Comparison of ENCODE assay signal across 21 mouse cellular contexts in the genomic region with DNA sequence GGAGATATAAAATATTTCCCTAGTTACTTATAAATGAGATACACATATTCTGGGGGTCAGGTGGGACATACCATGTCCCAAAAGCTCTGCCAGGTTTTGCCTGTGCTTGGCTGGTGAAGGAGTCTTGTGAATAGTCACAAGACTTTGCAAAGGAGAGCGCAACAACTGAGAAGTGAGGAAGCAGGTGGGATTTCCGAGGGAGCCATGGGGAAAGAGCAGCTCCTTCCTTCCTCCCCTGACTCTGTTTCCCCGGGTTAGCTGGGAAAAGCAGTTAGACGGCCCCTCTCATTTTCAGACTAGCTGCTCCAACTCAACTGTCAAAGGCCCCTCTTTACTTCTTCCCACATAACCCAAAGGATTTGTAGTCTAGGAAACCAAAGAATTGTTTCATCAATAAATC. TPM values are rescaled to one million over a fixed set of nuclear protein-coding genes. Genes with fewer than 3 reads are reported as not detected.
"Had no signal": no experiment of that assay in that cellular context is flagged by ENCODE, and none has a peak within 500 bp of the region (broad histone marks: within the 10 kb centered on the region; RNA-seq: fewer than 3 reads in every experiment).

No protein-coding gene starts in this region.

- DNase-seq: cerebellum, adult 8-10 months; cerebellum, adult 9-10 months; cerebellum, adult 9-11 months; cerebellum, postnatal 10 days; cerebellum, postnatal 14 days; cerebellum, postnatal 25 days; cerebellum, postnatal 36 days; embryo, embryonic 11 days; forebrain, postnatal 0 days; gastrocnemius, adult 2 months; gastrocnemius, postnatal 10 days; gastrocnemius, postnatal 14 days; gastrocnemius, postnatal 25 days; gastrocnemius, postnatal 36 days; heart, adult 18-20 months; heart, adult 2 months had no signal

RNA-seq across cellular contexts. Expression of gene Riiad1, which starts 17.0 kb away (rescaled TPM):
- total RNA-seq: common myeloid progenitor, adult 5-6 weeks; granulocyte monocyte progenitor cell, adult 5-6 weeks had no signal

RNA-seq across cellular contexts. Expression of gene Celf3, which starts 19.1 kb away (rescaled TPM):
- total RNA-seq: common myeloid progenitor, adult 5-6 weeks; gastrocnemius, adult 18-20 months; gastrocnemius, adult 2 months; gastrocnemius, adult 8-10 months; gastrocnemius, postnatal 14 days; gastrocnemius, postnatal 25 days; gastrocnemius, postnatal 36 days; granulocyte monocyte progenitor cell, adult 5-6 weeks; heart, adult 18-20 months had no signal

RNA-seq across cellular contexts. Expression of gene Oaz3, which starts 53.4 kb away (rescaled TPM):
- total RNA-seq: common myeloid progenitor, adult 5-6 weeks; forebrain, postnatal 0 days; gastrocnemius, adult 18-20 months; gastrocnemius, adult 2 months; gastrocnemius, adult 8-10 months; gastrocnemius, postnatal 10 days; gastrocnemius, postnatal 14 days; gastrocnemius, postnatal 25 days; gastrocnemius, postnatal 36 days; gastrocnemius, postnatal 4 days; heart, adult 18-20 months; heart, adult 2 months had no signal
